Mouse (Mus musculus) G1E (cell line): ENCODE measurements at regions not wholly inside any gene's neighbourhood (a gene's known extent, or its start where the extent isn't known, plus 50 kb on each side); places are given as distances from the start of the nearest gene placed in this dataset.

Experiments used
- ATAC-seq: 2 replicates; pipeline ENCODE4 v1.8.0; 2016; ENCODE audit warnings: mild to moderate bottlenecking; ENCODE audit not compliant: insufficient number of reproducible peaks, poor library complexity, low FRiP score, severe bottlenecking; ENCODE audit errors: extremely low read depth
- DNase-seq: peaks from one replicate; pipeline ENCODE4 v3.0.0; 2012; ENCODE audit warnings: low spot score
- H3K27me3 ChIP-seq: 2 replicates; pipeline ENCODE4 v1.6.1; 2012; ENCODE audit warnings: mild to moderate bottlenecking, low read length, inconsistent platforms; ENCODE audit not compliant: insufficient read depth
- H3K36me3 ChIP-seq: replicated peaks from 2 replicates; pipeline ENCODE3; 2012; ENCODE audit warnings: mild to moderate bottlenecking, inconsistent platforms
- H3K4me1 ChIP-seq: 2 replicates; pipeline ENCODE4 v1.6.1; 2012; ENCODE audit warnings: low read depth, low read length, inconsistent platforms, mixed read lengths; ENCODE audit not compliant: insufficient read depth
- H3K4me3 ChIP-seq: 2 replicates; pipeline ENCODE4 v1.5.1; 2012; ENCODE audit warnings: low read depth, mild to moderate bottlenecking, inconsistent platforms, low read length, moderate library complexity, mixed read lengths
- H3K9me3 ChIP-seq: replicated peaks from 2 replicates; pipeline ENCODE4 v1.6.1; 2012; ENCODE audit warnings: inconsistent platforms
- CTCF ChIP-seq: IDR thresholded peaks from 2 replicates; pipeline ENCODE4 v1.5.1; 2012; ENCODE audit warnings: low read depth, low read length, inconsistent platforms, mixed read lengths
- GATA1 ChIP-seq: IDR thresholded peaks from 2 replicates; pipeline ENCODE4 v1.6.1; 2012; ENCODE audit warnings: borderline replicate concordance, low read length, inconsistent platforms, mixed read lengths
- GATA2 ChIP-seq: IDR thresholded peaks from 2 replicates; pipeline ENCODE4 v1.6.1; 2012; ENCODE audit warnings: low read depth, low read length, inconsistent platforms, borderline replicate concordance
- POLR2AphosphoS5 ChIP-seq: IDR thresholded peaks from 2 replicates; pipeline ENCODE4 v1.6.1; 2012; ENCODE audit warnings: low read depth, low read length, inconsistent platforms; ENCODE audit not compliant: insufficient replicate concordance
- TAL1 ChIP-seq: conservative IDR thresholded peaks from 2 replicates; pipeline ENCODE4 v1.6.1; 2012; ENCODE audit warnings: low read depth, low read length, inconsistent platforms, mixed read lengths

GRCm38 (mm10) chr8:126210561-126210960, 87.8 kb upstream of the Slc35f3 start:
- DNase-seq (no peak), ATAC-seq (no peak)
- Histone ChIP-seq H3K4me1 (no peaks in the 10 kb centered on the region), H3K27me3 (no peaks in the 10 kb centered on the region), H3K9me3 (peaks cover 70% of the 10 kb centered on the region), H3K4me3 (no peak overlapping the region), H3K36me3 (no peaks in the 10 kb centered on the region)
- TF ChIP-seq TAL1 (no peak), POLR2AphosphoS5 (no peak), CTCF (no peak), GATA2 (no peak), GATA1 (no peak)

DNA sequence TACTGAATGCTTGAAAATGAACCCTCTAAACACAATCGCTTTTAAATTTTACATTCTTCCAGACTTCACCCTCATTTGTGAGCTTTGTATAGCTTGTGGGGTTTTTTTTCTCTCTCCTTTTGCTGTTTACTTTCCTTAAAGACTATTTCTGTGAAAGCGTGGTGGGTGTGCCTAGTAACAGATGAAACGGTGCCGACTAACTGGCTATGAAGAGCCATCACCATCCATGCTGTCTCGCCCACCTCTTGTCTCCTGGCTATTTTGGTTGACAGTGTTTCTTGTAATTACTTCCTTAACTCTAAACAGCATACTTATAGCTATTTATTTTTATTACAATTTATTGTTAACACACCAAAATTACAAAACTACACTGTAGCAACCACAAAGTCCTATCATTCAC, 85.6 kb upstream of the Slc35f3 start:
- Histone ChIP-seq H3K27me3 (no peaks in the 10 kb centered on the region), H3K9me3 (peaks cover 61% of the 10 kb centered on the region), H3K36me3 (no peaks in the 10 kb centered on the region), H3K4me3 (no peak overlapping the region), H3K4me1 (no peaks in the 10 kb centered on the region)
- TF ChIP-seq POLR2AphosphoS5 (no peak), CTCF (no peak), TAL1 (no peak), GATA2 (no peak), GATA1 (no peak)
- no peak for DNase-seq
- ATAC-seq, result no peak

- H3K4me3 ChIP-seq, result no peak overlapping the region
- ATAC-seq (no peak), DNase-seq (no peak)
- peaks cover 56% of the 10 kb centered on the region for H3K9me3 ChIP-seq
- H3K27me3 ChIP-seq, result no peaks in the 10 kb centered on the region
- no peaks in the 10 kb centered on the region for H3K36me3 ChIP-seq
- no peak for TF ChIP-seq CTCF
- no peak for TF ChIP-seq TAL1
- H3K4me1 ChIP-seq, result no peaks in the 10 kb centered on the region
Measured at GRCm38 (mm10) chr8:126214571-126214970, 83.8 kb upstream of the Slc35f3 start.

GRCm38 (mm10) chr8:126216391-126216790, 82.0 kb upstream of the Slc35f3 start:
- TF ChIP-seq TAL1 (no peak), CTCF (no peak), GATA2 (no peak), GATA1 (no peak), POLR2AphosphoS5 (no peak)
- DNase-seq (no peak), ATAC-seq (no peak)
- Histone ChIP-seq H3K4me3 (no peak overlapping the region), H3K36me3 (no peaks in the 10 kb centered on the region), H3K9me3 (peaks cover 56% of the 10 kb centered on the region), H3K4me1 (no peaks in the 10 kb centered on the region), H3K27me3 (no peaks in the 10 kb centered on the region)

DNA sequence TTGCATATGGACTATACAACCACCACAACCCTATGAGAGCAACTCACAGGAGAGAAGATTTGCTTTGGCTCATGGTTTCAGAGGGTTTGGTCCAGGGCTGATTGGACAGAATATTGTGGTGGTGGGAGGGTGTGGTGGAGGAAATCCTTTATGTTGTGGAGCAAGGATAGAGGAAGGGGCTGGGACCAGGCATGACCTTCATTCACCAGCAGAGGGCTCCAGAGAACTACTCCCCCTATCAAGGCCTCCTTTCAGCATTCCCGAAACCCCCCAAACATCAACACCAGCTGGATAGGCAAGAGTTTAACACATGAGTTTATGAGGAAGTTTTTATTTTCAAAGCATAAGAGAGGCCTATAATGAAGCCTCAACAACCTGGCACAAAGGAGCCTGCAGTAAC, 76.7 kb upstream of the Slc35f3 start:
- Histone ChIP-seq H3K36me3 (no peaks in the 10 kb centered on the region), H3K4me3 (no peak overlapping the region), H3K27me3 (no peaks in the 10 kb centered on the region), H3K4me1 (no peaks in the 10 kb centered on the region), H3K9me3 (peaks cover 43% of the 10 kb centered on the region)
- ATAC-seq (no peak), DNase-seq (no peak)
- no peak for TF ChIP-seq GATA2
- no peak for TF ChIP-seq POLR2AphosphoS5

- no peak for ATAC-seq
Measured at GRCm38 (mm10) chr8:126231801-126232200, 66.6 kb upstream of the Slc35f3 start.

DNA sequence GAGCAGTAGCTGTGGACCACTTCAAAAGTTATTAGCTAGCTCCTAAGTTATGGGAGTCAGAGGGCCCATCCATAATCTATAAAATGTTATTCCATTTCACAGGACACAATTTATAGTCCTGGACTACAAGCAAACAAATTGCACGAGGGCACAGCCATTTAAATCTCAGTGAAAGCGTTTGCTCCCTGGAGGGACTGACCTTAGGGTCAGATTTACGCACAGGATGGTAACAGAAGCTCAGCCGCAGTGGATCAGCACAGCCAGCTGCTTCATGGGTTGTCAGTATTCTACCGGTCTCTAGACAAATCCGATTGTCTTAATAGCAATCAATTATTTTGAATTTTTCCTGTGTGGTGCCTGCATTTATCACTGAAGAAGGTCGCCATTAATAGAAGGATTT, 65.8 kb upstream of the Slc35f3 start:
- no peak for ATAC-seq
- TF ChIP-seq GATA2, result no peak
- TF ChIP-seq CTCF, result no peak
- no peak for TF ChIP-seq GATA1
- TF ChIP-seq TAL1, result no peak
- H3K27me3 ChIP-seq, result no peaks in the 10 kb centered on the region

More at GRCm38 (mm10) chr8:126231801-126232200, 66.6 kb upstream of the Slc35f3 start:
- H3K9me3 ChIP-seq, result peaks cover 53% of the 10 kb centered on the region
- H3K27me3 ChIP-seq, result no peaks in the 10 kb centered on the region
- no peak overlapping the region for H3K4me3 ChIP-seq
- no peaks in the 10 kb centered on the region for H3K4me1 ChIP-seq
- DNase-seq, result no peak
- no peak for TF ChIP-seq TAL1
- no peak for TF ChIP-seq GATA2
- TF ChIP-seq POLR2AphosphoS5, result no peak
- TF ChIP-seq CTCF, result no peak
- TF ChIP-seq GATA1, result no peak
- H3K36me3 ChIP-seq, result no peaks in the 10 kb centered on the region

More for the DNA sequence above, 65.8 kb upstream of the Slc35f3 start:
- Histone ChIP-seq H3K4me1 (no peaks in the 10 kb centered on the region), H3K36me3 (no peaks in the 10 kb centered on the region), H3K9me3 (peaks cover 59% of the 10 kb centered on the region), H3K4me3 (no peak overlapping the region)
- no peak for DNase-seq
